Mouse (Mus musculus): Measurements from ENCODE around the gene Miga2.

GRCm38 (mm10) chr2:30355861-30356260 lies 8.2 kb upstream of the Miga2 start:
- TF ChIP-seq POLR2A (IDR thresholded peaks at IDR 0.05; ENCODE audit: insufficient read depth, low read depth, low read length) (no peak), CTCF (IDR thresholded peaks at IDR 0.05) (no peak), EP300 (IDR thresholded peaks at IDR 0.05; ENCODE audit: insufficient read depth, low read depth, low read length) (no peak)

All from heart, adult 2 months (tissue).